Mouse (Mus musculus): ENCODE data around the gene Klhl12.

The Klhl12 gene

GRCm38 (mm10) chr1:134450201-134450600, 5.1 kb upstream of the Klhl12 start:
- no peak for DNase-seq (ENCODE audit: low spot score in 2 of 2)

- DNase-seq (ENCODE audit: low spot score in 2 of 2) = peak; percentile 28 to 61
These were observed 4.3 kb upstream of the Klhl12 start for GRCm38 (mm10) chr1:134450986-134451385.

GRCm38 (mm10) chr1:134456060-134456459, 729 bp downstream of the Klhl12 start:
- DNase-seq (ENCODE audit: low spot score in 2 of 2) = no peak

- no peak for DNase-seq (ENCODE audit: low spot score in 2 of 2)
These were observed 2.9 kb downstream of the Klhl12 start for GRCm38 (mm10) chr1:134458139-134458727.

GRCm38 (mm10) chr1:134460294-134461284, 5.3 kb downstream of the Klhl12 start:
- DNase-seq (ENCODE audit: low spot score in 2 of 2) = no peak

GRCm38 (mm10) chr1:134484623-134485022, 29.3 kb downstream of the Klhl12 start:
- DNase-seq (ENCODE audit: low spot score in 2 of 2) = no peak

GRCm38 (mm10) chr1:134490903-134491801, 35.8 kb downstream of the Klhl12 start:
- DNase-seq (ENCODE audit: low spot score in 2 of 2) = no peak

- DNase-seq (ENCODE audit: low spot score in 2 of 2) = no peak
These were observed 36.9 kb downstream of the Klhl12 start for GRCm38 (mm10) chr1:134492276-134492675.

- DNase-seq (ENCODE audit: low spot score in 2 of 2) = no peak
These were observed 38.2 kb downstream of the Klhl12 start for GRCm38 (mm10) chr1:134493496-134493895.

GRCm38 (mm10) chr1:134493956-134494355, 38.6 kb downstream of the Klhl12 start:
- DNase-seq (ENCODE audit: low spot score in 2 of 2) = no peak

- peak; percentile 99 to 100 for DNase-seq (ENCODE audit: low spot score in 2 of 2)
These were observed 39.3 kb downstream of the Klhl12 start, which contains the start of gene Rabif for GRCm38 (mm10) chr1:134494428-134495215. Gene Rabif (plus strand): TSS chr1:134494648.

- DNase-seq (ENCODE audit: low spot score in 2 of 2) = no peak
These were observed 39.8 kb downstream of the Klhl12 start for GRCm38 (mm10) chr1:134495216-134495539.

GRCm38 (mm10) chr1:134495991-134496390, 40.7 kb downstream of the Klhl12 start:
- DNase-seq (ENCODE audit: low spot score in 2 of 2) = no peak

GRCm38 (mm10) chr1:134500916-134501315, 45.6 kb downstream of the Klhl12 start:
- no peak for DNase-seq (ENCODE audit: low spot score in 2 of 2)

- no peak for DNase-seq (ENCODE audit: low spot score in 2 of 2)
These were observed 50.9 kb downstream of the Klhl12 start for GRCm38 (mm10) chr1:134506201-134506600.

- peak; percentile 56 to 66 for DNase-seq (ENCODE audit: low spot score in 2 of 2)
These were observed 54.7 kb downstream of the Klhl12 start for GRCm38 (mm10) chr1:134510018-134510417.

GRCm38 (mm10) chr1:134512183-134512582, 56.9 kb downstream of the Klhl12 start:
- DNase-seq (ENCODE audit: low spot score in 2 of 2) = no peak

GRCm38 (mm10) chr1:134512584-134512983, 57.3 kb downstream of the Klhl12 start:
- no peak for DNase-seq (ENCODE audit: low spot score in 2 of 2)

- DNase-seq (ENCODE audit: low spot score in 2 of 2) = peak in 1 of 2 experiments; percentile 7
These were observed 58.1 kb downstream of the Klhl12 start for GRCm38 (mm10) chr1:134513312-134513860.

GRCm38 (mm10) chr1:134513876-134514590, 58.7 kb downstream of the Klhl12 start:
- DNase-seq (ENCODE audit: low spot score in 2 of 2) = no peak
